Mouse (Mus musculus) thymus, adult 18-20 months (tissue): ENCODE measurements at regions not wholly inside any gene's neighbourhood (a gene's known extent, or its start where the extent isn't known, plus 50 kb on each side); places are given as distances from the start of the nearest gene placed in this dataset.

ENCODE experiments used
- DNase-seq, 2 experiments: peaks; one replicate each; pipeline ENCODE4 v3.0.0; 2022; ENCODE audit warnings: mixed read lengths in 2 of 2

DNA sequence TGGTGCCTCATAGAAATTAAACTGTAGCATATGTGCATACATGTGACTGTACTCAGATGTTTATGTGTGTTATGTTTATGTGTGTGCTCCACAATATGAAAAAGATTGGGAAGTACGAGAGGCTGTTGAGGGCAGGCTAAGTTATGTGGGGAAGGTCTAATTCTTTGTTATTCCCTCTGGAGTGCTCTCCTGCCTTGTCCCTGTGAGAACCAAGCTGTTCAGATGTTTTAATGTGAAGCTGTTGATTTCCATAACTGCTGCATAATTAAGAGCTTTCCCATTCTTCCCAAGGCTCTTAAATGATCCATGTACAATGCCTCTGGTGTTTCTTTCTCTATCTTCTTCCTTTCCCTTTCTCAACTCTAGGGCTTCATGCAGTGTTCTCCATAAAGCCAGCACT, 202.7 kb upstream of the Xrcc4 start:
- no peak for DNase-seq

GRCm38 (mm10) chr13:90280976-90281375, 191.6 kb upstream of the Xrcc4 start:
- DNase-seq = no peak

- DNase-seq = no peak
Observed at GRCm38 (mm10) chr13:90279786-90280382, 190.5 kb upstream of the Xrcc4 start.

DNA sequence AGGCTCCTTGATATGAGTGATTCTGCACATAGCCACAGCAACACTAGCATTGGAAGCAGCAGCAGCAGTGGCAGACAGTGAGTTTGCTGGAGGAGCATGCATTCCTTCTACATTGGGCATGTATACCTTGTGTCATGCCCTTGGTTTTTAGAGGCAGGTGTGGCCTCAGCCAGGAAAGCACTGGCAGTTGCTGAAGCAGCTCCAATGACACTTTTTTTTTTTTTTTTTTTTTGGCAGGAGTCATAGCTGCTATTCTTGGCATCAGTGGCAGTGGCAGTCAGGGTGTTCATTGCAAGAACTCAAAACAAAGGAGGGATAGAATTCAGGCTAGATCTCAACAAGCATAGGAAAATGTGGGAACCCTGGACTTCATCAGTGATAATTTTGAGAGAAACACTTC, 189.9 kb upstream of the Xrcc4 start:
- no peak for DNase-seq

DNA sequence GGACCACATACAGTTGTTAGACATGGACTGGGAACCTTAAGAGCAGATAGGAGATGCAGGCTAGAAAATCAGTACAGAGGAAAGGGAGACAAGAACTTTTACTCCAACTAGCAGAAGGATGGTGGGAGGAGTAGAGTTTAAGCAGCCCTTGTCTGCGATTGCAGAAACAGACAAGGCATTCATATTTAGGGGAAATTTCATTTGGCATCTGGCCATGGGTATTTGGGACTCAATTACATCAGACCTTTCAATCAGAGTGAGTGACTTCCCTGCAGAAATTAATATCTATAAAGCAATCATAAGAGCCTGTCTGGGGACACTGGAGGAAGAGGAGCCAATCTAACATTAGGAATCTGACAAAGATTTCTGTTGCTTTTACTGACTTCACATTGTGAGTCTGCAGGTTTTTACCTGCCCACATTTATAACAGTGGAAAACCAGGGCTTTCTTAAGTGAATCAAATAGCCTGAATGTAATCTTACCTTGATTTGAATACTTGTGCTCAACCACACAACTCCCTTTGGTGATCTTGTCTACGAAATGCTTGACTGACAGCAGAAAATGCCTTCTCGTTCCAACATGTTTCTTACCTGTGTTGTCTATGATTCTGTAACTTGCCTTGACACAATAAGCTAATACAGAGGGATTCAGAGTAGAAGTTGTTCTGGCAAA, 169.8 kb upstream of the Xrcc4 start:
- no peak for DNase-seq

DNA sequence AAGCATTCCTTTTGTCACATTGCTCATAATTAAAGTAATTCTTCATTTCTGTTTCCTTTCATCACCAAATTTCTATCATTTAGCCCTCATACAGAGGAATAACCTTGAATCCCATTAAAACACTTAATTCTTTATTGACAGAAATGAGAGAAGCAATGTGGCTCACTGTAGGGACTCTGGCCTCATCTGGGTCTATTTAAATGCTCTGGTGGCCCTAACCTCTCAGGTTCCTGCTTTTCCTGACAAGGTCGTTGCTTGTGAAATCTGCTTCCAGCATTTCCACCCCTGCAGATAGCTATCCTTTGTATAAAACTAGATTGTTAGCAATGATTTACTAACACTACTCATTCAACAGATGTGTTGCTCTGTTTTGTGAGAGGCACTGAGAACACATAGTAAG, 163.6 kb upstream of the Xrcc4 start:
- no peak for DNase-seq

DNA sequence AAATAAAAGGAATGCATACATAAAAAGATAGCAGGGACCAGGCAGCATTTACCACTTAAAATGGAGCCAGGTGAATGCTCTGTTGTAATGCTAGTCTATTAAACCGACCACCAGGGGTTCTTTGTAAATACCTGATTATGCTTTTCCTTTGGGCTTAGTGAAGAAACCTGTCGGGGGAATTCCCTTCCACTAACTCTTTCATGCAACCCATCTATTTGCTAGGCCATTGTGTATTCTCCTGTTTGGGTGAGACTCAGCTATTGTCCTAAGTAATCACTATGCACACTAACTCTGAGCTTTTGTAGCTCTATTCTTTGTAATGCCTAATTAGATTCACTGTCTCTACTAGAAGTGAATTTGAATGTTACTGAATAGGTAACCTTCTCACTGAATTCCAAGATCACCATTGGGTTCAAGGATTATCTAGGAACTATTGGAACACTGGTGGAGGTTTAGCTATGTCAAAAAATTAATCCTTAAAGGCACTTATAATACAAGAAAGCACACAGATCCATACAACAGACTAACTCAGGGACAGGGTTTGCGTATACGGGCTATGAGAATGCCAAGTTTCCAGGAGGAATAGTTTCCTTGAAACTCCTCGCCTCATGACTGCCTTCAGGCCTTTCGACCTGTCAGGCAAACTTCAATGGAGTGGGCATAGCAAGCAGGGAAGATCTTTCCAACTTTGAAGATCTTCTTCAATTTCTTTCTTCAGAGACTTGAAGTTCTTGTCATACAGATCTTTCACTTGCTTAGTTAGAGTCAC, 156.8 kb upstream of the Xrcc4 start:
- no peak for DNase-seq

DNA sequence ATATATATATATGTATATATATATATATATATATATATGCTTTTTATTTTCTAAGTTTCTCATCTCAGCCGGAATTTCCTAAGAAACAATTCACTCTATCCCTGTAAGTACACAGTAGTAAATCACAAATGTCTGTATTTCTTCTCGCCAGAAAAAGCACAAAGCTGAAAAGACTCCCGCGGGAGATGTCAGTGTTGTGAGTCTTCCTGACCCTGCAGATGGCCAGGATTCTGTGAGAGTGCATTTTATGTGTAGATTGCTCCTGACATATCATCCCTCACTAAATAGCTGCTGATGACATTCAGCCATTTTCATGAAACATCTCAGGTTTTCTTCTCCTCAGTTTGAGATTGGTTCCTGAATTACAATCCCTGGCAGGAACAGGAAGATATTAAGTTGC, 148.9 kb upstream of the Xrcc4 start:
- DNase-seq = no peak

DNA sequence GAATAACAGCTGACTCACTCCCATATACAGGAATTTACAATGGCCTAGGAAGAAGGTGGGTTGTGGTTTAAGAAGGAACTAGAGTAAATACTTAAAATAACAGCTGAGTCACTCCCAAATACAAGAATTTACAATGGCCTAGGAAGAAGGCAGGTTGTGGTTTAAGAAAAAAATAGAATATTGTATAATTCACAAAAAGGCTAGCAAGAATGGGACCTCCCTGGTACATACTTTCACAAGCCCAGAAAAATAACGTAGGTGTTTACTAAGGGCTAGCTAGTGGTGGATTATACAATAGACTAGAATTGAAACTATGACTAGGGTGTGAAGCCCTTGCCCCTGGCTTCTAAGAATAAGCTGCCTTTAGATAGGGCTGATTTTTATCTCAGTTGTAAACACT, 144.6 kb upstream of the Xrcc4 start:
- DNase-seq = no peak

DNA sequence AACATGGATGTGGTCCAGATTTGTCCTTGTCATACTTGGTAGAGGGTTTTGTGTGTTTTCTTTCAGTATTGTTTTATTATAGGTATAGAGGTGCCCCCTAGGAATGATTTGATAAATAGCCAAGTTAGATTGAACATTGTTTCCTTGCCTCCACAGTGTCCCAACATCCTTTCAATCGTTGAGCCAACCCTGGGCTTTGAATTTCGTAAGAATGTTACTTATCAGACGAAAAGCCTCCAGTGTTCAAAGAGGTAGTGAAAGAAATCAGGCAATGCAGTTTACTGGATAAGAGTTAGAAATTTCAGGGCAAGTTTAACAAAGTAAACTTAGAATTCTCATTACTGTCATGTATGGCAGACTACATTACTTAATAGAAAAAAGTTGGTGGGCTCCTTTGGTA, 144.2 kb upstream of the Xrcc4 start:
- no peak for DNase-seq

GRCm38 (mm10) chr13:90229106-90229505, 139.7 kb upstream of the Xrcc4 start:
- no peak for DNase-seq

GRCm38 (mm10) chr13:90226212-90226611, 136.8 kb upstream of the Xrcc4 start:
- no peak for DNase-seq

- DNase-seq = no peak
Observed at GRCm38 (mm10) chr13:90212390-90212789, 123.0 kb upstream of the Xrcc4 start.

DNA sequence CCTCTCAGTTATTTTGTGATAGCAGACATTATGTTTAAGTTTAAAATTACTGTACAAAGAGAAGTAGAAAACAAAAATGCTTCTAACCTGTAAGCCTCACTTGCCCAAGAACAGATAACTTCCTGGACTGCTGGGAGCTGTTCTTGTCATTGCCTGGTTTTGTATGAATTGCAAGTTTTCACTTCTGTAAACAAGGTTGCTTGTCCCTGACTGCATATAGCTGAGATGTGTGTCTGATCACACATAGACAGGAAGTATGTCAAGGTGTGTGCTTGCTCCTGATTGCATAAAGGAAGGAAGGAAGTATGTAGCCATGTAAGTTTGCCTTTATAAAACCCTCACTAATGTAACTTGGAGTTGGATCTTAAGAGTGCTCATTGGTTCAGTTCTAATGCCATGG, 118.5 kb upstream of the Xrcc4 start:
- no peak for DNase-seq
